Mouse (Mus musculus) liver, embryonic 14.5 days (tissue): ENCODE measurements around the gene Get4.

ENCODE experiments used
- CTCF ChIP-seq: IDR thresholded peaks from 2 replicates; pipeline ENCODE4 v1.5.1; 2016; ENCODE audit warnings: antibody characterized with exemption, low read depth, control low read depth
- EP300 ChIP-seq: IDR thresholded peaks from 2 replicates; pipeline ENCODE4 v1.6.1; 2016; ENCODE audit warnings: antibody characterized with exemption, low read depth

DNA sequence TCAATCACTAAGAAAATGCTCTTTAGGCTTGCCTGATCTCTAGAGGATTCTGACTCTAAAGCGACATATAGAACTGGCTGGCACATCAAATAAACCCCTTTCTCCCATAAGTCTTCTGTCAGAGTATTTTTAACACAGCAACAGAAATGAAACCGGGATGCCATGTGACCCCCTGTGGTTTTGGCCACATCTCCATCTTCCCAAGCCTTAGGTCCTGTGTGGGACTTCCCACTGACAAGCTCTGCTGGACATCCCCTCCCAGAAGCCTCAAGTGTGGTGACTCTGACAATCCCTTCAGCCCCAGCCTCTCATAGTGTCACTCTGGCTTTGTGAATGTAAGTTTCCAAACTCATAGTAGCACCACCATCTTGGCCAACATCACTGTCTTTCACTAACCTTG, 42.0 kb downstream of the Get4 start:
- TF ChIP-seq CTCF (no peak), EP300 (no peak)
